Mouse (Mus musculus): ENCODE measurements at regions not wholly inside any gene's neighbourhood (a gene's known extent, or its start where the extent isn't known, plus 50 kb on each side); places are given as distances from the start of the nearest gene placed in this dataset.

DNA sequence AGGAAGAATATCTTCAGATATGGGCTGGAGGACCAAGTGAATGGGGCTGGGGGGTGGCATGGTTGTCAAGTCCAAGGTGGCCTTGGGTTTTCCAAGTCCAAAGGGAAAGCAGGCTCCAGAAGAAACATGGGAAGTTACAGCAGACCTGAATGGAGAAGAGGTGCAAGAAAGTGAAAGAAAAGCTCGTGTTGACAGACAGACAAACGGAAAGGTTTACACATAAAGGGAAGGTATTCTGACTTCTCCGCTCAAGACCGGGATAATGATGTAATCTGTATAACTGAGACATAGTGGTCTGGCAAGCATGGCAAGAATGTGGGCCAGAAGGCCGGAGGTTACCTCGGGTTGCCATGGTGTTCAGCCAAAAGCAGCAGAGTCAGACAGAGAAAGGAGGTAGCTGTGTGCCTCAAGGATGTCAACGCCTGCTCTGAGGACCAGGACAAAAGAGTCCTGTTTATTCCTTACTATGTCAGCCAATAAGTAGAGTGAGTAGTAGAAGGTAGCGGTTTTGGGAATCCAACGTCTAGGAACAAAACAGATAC is 50.8 kb upstream of the Elk3 start:
- no peak for DNase-seq (ENCODE audit: low spot score)
- WGBS = 58% methylated on average over 9 of the region's 9 CpGs
- Histone ChIP-seq H3K9ac (replicated peaks; ENCODE audit: low read depth, low read length) (no peak overlapping the region), H3K4me1 (ENCODE audit: control insufficient read depth, insufficient read depth) (peaks cover 4% of the 10 kb centered on the region; the same call in 1 of the 2 replicates), H3K4me2 (ENCODE audit: low read depth, low read length) (no peak overlapping the region), H3K27me3 (ENCODE audit: control insufficient read depth, insufficient read depth, low read length) (no peaks in the 10 kb centered on the region), H3K27ac (ENCODE audit: low read depth) (no peak overlapping the region), H3K4me3 (ENCODE audit: low read depth, low read length) (no peak overlapping the region), H3K36me3 (replicated peaks; ENCODE audit: control insufficient read depth, insufficient read depth, low read length) (no peaks in the 10 kb centered on the region), H3K9me3 (replicated peaks; ENCODE audit: control insufficient read depth, low read length) (no peaks in the 10 kb centered on the region)
- TF ChIP-seq EP300 (IDR thresholded peaks at IDR 0.05; ENCODE audit: low read depth) (no peak), CTCF (IDR thresholded peaks at IDR 0.05; ENCODE audit: low read depth) (no peak)
- peak; percentile 33; the same call in 1 of the 2 replicates for ATAC-seq (ENCODE audit: insufficient read depth, low read depth)

DNA sequence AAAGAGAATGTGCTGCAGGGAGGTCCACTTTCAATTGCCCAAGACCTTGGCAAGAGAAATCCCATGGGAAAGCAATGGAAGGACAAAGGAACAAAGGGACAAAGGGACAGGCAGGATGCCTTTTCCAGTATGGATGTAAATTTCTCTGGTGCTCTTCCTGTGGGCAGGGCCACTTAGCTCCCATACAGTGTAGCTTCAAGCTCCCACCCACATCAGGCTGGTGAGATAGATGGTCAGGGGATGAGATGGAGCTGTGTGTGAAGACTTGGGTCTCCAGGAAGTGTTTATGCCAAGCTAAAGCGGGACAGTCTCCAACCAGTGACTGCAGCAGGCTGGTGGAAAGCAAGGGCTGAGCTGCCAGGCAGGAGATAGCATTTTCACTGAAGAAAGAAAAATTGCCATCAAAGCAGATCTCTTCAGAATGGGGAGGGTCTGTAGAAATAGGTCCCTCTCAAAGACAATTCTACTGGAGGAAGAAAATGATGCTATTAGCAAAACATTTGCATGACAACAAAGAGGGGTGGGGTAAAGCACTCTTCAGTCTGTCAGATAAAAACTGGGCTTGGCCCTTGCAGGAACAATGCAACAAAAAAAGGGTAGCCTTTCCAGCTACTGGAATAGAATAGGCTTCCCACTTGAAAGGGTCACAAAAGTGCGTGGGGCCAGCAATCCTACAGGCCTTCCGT is 53.3 kb upstream of the Elk3 start:
- Histone ChIP-seq H3K9me3 (replicated peaks; ENCODE audit: control insufficient read depth, low read length) (no peaks in the 10 kb centered on the region), H3K4me2 (ENCODE audit: low read depth, low read length) (no peak overlapping the region), H3K36me3 (replicated peaks; ENCODE audit: control insufficient read depth, insufficient read depth, low read length) (no peaks in the 10 kb centered on the region), H3K4me1 (ENCODE audit: control insufficient read depth, insufficient read depth) (peaks cover 4% of the 10 kb centered on the region; the same call in 1 of the 2 replicates), H3K4me3 (ENCODE audit: low read depth, low read length) (no peak overlapping the region), H3K27me3 (ENCODE audit: control insufficient read depth, insufficient read depth, low read length) (no peaks in the 10 kb centered on the region), H3K27ac (ENCODE audit: low read depth) (peak overlapping the region; percentile 62; the same call in 1 of the 2 replicates), H3K9ac (replicated peaks; ENCODE audit: low read depth, low read length) (no peak overlapping the region)
- no peak for TF ChIP-seq EP300 (IDR thresholded peaks at IDR 0.05; ENCODE audit: low read depth)
- TF ChIP-seq CTCF (IDR thresholded peaks at IDR 0.05; ENCODE audit: low read depth) = no peak
- WGBS = 57% methylated on average over 3 of the region's 3 CpGs
- no peak for DNase-seq (ENCODE audit: low spot score)
- ATAC-seq (ENCODE audit: insufficient read depth, low read depth) = no peak

DNA sequence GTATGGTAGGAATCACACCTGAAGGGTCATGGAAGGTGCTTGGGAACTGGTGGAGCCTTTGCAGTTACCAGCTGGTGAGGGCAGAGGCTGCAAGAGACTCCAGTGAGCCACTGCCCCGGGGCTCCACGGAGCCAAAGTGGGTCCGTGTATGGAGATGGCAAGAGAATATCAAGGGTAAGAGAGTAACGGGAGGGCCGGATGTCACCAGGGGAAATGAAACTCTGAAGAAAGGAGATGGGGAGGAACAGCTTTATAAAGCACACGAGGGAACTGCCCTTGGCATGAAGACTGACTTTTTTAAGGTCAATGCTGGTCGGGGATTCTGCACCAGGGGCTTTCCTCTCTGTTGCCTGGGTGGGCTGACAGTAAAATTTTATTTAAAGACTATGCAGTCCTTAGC is 53.9 kb upstream of the Elk3 start:
- H3K9me3 ChIP-seq (replicated peaks; ENCODE audit: control insufficient read depth, low read length) = no peaks in the 10 kb centered on the region
- WGBS = 57% methylated on average over 7 of the region's 7 CpGs
- no peak overlapping the region for H3K9ac ChIP-seq (replicated peaks; ENCODE audit: low read depth, low read length)
- H3K27ac ChIP-seq (ENCODE audit: low read depth) = peak overlapping the region; percentile 62
- no peak overlapping the region for H3K4me2 ChIP-seq (ENCODE audit: low read depth, low read length)
- no peak for TF ChIP-seq EP300 (IDR thresholded peaks at IDR 0.05; ENCODE audit: low read depth)
- TF ChIP-seq CTCF (IDR thresholded peaks at IDR 0.05; ENCODE audit: low read depth) = no peak
- no peak for ATAC-seq (ENCODE audit: insufficient read depth, low read depth)
- peaks cover 4% of the 10 kb centered on the region; the same call in 1 of the 2 replicates for H3K4me1 ChIP-seq (ENCODE audit: control insufficient read depth, insufficient read depth)
- no peak for DNase-seq (ENCODE audit: low spot score)
- no peaks in the 10 kb centered on the region for H3K27me3 ChIP-seq (ENCODE audit: control insufficient read depth, insufficient read depth, low read length)
- H3K4me3 ChIP-seq (ENCODE audit: low read depth, low read length) = no peak overlapping the region
- no peaks in the 10 kb centered on the region for H3K36me3 ChIP-seq (replicated peaks; ENCODE audit: control insufficient read depth, insufficient read depth, low read length)

DNA sequence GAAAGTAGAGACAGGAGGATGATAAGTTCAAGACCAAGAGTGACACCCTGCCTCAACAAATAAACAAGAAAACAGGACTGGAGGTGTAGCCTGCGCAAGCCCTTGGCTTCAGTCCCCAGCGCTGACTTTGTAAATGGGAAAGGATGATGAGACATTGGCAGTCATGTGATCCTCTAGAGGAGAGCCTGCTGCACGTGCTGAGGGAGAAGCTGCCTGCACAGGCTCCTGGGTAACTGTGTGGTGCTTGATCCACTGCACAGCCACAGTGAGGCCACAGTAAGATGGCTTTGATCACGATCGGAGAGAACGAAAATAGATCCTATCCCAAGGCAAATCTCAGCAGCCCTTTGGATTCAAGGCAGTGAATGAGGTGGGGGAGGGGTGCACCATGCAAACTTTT is 54.4 kb upstream of the Elk3 start:
- ATAC-seq (ENCODE audit: insufficient read depth, low read depth) (no peak), DNase-seq (ENCODE audit: low spot score) (no peak)
- Histone ChIP-seq H3K27ac (ENCODE audit: low read depth) (no peak overlapping the region), H3K4me1 (ENCODE audit: control insufficient read depth, insufficient read depth) (peaks cover 4% of the 10 kb centered on the region; the same call in 1 of the 2 replicates), H3K36me3 (replicated peaks; ENCODE audit: control insufficient read depth, insufficient read depth, low read length) (no peaks in the 10 kb centered on the region), H3K4me3 (ENCODE audit: low read depth, low read length) (no peak overlapping the region), H3K27me3 (ENCODE audit: control insufficient read depth, insufficient read depth, low read length) (no peaks in the 10 kb centered on the region), H3K9me3 (replicated peaks; ENCODE audit: control insufficient read depth, low read length) (no peaks in the 10 kb centered on the region), H3K4me2 (ENCODE audit: low read depth, low read length) (no peak overlapping the region), H3K9ac (replicated peaks; ENCODE audit: low read depth, low read length) (no peak overlapping the region)
- WGBS = 65% methylated on average over 6 of the region's 6 CpGs
- no peak for TF ChIP-seq EP300 (IDR thresholded peaks at IDR 0.05; ENCODE audit: low read depth)
- TF ChIP-seq CTCF (IDR thresholded peaks at IDR 0.05; ENCODE audit: low read depth) = no peak

DNA sequence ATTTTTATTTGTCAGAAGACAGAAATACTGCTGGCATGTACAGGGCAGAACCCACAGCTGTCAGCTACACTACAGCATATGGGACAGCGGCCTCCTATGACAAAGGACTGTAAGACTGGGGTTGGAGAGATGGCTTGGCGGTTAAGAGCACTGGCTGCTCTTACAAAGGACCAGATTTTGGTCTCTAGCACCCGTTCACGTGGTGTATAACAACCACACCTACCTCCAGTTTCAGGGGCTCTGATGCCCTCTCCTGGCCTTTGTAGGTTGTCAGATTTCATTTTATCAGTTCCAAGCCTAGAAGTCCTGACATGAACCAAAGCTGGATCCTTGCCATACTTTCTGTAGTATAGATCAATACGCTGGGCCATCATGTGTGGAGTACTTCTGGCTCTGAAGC is 54.9 kb upstream of the Elk3 start:
- no peaks in the 10 kb centered on the region for H3K27me3 ChIP-seq (ENCODE audit: control insufficient read depth, insufficient read depth, low read length)
- no peak overlapping the region for H3K4me2 ChIP-seq (ENCODE audit: low read depth, low read length)
- 84% methylated on average over 5 of the region's 5 CpGs for WGBS
- H3K36me3 ChIP-seq (replicated peaks; ENCODE audit: control insufficient read depth, insufficient read depth, low read length) = no peaks in the 10 kb centered on the region
- no peak overlapping the region for H3K27ac ChIP-seq (ENCODE audit: low read depth)
- H3K4me3 ChIP-seq (ENCODE audit: low read depth, low read length) = no peak overlapping the region
- peaks cover 2% of the 10 kb centered on the region; the same call in 1 of the 2 replicates for H3K4me1 ChIP-seq (ENCODE audit: control insufficient read depth, insufficient read depth)
- no peak for TF ChIP-seq CTCF (IDR thresholded peaks at IDR 0.05; ENCODE audit: low read depth)
- no peak for TF ChIP-seq EP300 (IDR thresholded peaks at IDR 0.05; ENCODE audit: low read depth)
- DNase-seq (ENCODE audit: low spot score) (no peak), ATAC-seq (ENCODE audit: insufficient read depth, low read depth) (no peak)
- H3K9me3 ChIP-seq (replicated peaks; ENCODE audit: control insufficient read depth, low read length) = no peaks in the 10 kb centered on the region
- no peak overlapping the region for H3K9ac ChIP-seq (replicated peaks; ENCODE audit: low read depth, low read length)
